Mouse (Mus musculus) bone marrow macrophage, adult 2 months (primary cell): ENCODE measurements around the gene Map2k3.

Experiments used
- CTCF ChIP-seq: IDR thresholded peaks from 2 replicates; pipeline ENCODE4 v1.5.1; 2012; ENCODE audit warnings: low read depth, mild to moderate bottlenecking, low read length, moderate library complexity
- POLR2A ChIP-seq: IDR thresholded peaks from 2 replicates; pipeline ENCODE4 v1.6.1; 2012; ENCODE audit warnings: mild to moderate bottlenecking, low read depth, low read length, borderline replicate concordance

GRCm38 (mm10) chr11:60990428-60990827 is 58.6 kb downstream of the Map2k3 start:
- TF ChIP-seq CTCF: no peak
- no peak for TF ChIP-seq POLR2A
